Mouse (Mus musculus) bone marrow, adult 2 months (tissue): ENCODE results near the gene Olfr1440.

Source experiments
- CTCF ChIP-seq: fragments of 200-500 bp; IDR thresholded peaks from 2 replicates; pipeline ENCODE4 v1.5.1; 2011; ENCODE audit warnings: low read length, control low read depth; ENCODE audit not compliant: control insufficient read depth, insufficient read depth
- POLR2A ChIP-seq: fragments of 200-500 bp; IDR thresholded peaks from 2 replicates; pipeline ENCODE4 v1.6.1; 2011; ENCODE audit warnings: low read depth, mild to moderate bottlenecking, control low read depth, low read length, borderline replicate concordance; ENCODE audit not compliant: control insufficient read depth

DNA sequence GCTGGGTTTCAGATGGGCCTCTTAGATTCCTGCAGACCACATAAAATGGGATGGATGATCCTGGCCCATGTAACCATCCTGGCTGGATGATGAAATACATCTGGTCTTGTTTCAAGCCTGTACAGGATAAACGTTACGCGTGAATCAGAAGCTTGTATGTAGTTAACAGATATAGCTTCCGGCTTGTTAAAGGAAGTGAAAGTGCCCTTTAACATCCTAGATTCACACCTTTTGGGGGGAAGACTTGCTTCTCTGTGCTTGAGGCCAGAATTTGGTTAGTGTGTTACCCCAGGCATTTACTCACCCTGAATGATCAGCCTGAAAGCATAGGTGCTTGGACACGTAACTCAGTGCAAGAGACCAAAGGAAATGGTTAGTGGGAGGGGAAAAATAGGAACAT is 40.0 kb downstream of the Olfr1440 start:
- TF ChIP-seq CTCF (no peak), POLR2A (no peak)
